Mouse (Mus musculus) forebrain, embryonic 13.5 days (tissue): ENCODE measurements around the gene Ahcyl2. TPM values are rescaled to one million over a fixed set of nuclear protein-coding genes. Genes with fewer than 3 reads are reported as not detected.
"Not testable (repeated sequence)": the region's sequence is repeated elsewhere in the genome, so short reads cannot be mapped to it uniquely, and the experiment has no call there.

ENCODE experiments used
- ATAC-seq: fragments of 200-750 bp; cut with Nextera tagmentation; 2 replicates; pipeline ENCODE4 v1.8.0; 2017
- H3K27ac ChIP-seq: fragments of 300-500 bp; sonication (generic); 2 replicates; pipeline ENCODE4 v1.5.1; 2015; ENCODE audit warnings: inconsistent platforms, mild to moderate bottlenecking, moderate library complexity
- H3K27me3 ChIP-seq: fragments of 300-500 bp; sonication (generic); 2 replicates; pipeline ENCODE4 v1.6.1; 2015; ENCODE audit warnings: mild to moderate bottlenecking, inconsistent platforms
- H3K36me3 ChIP-seq: fragments of 300-500 bp; sonication (generic); 2 replicates; pipeline ENCODE4 v1.6.1; 2015; ENCODE audit warnings: mild to moderate bottlenecking, inconsistent platforms; ENCODE audit not compliant: poor library complexity, severe bottlenecking
- H3K4me1 ChIP-seq: fragments of 300-500 bp; sonication (generic); 2 replicates; pipeline ENCODE4 v1.6.1; 2015; ENCODE audit warnings: inconsistent platforms
- H3K4me2 ChIP-seq: fragments of 300-500 bp; sonication (generic); 2 replicates; pipeline ENCODE4 v1.6.1; 2015; ENCODE audit warnings: inconsistent platforms, mild to moderate bottlenecking, moderate library complexity
- H3K4me3 ChIP-seq: fragments of 300-500 bp; sonication (generic); 2 replicates; pipeline ENCODE4 v1.5.1; 2015; ENCODE audit warnings: mild to moderate bottlenecking, inconsistent platforms
- H3K9ac ChIP-seq: fragments of 300-500 bp; sonication (generic); 2 replicates; pipeline ENCODE4 v1.6.1; 2015; ENCODE audit warnings: mild to moderate bottlenecking, inconsistent platforms
- H3K9me3 ChIP-seq: fragments of 300-500 bp; sonication (generic); replicated peaks from 2 replicates; pipeline ENCODE4 v1.6.1; 2016; ENCODE audit warnings: inconsistent platforms
- WGBS: fragments of 180-500 bp; shearing (Covaris S2); methylation state at CpG from one replicate; pipeline ENCODE4 v1.1.7; 2015; 5-methylcytosine and 5-hydroxymethylcytosine counted together
- polyA plus RNA-seq: library from polyadenylated mRNA; unstranded; fragments of >200 nt; fragmentation: Nextera tagmentation; extraction: Ambion mirVana; gene quantifications from 2 replicates; pipeline ENCODE4 v1.2.1, GENCODE M21; 2015

Gene Ahcyl2
- polyA plus RNA-seq, 1 experiment from 2014 or later = 11.1 TPM

GRCm38 (mm10) chr6:29793520-29793919 is 25.7 kb downstream of the Ahcyl2 start:
- Histone ChIP-seq H3K4me1 (peaks cover 12% of the 10 kb centered on the region), H3K27ac (no peak overlapping the region), H3K9ac (no peak overlapping the region), H3K4me2 (no peak overlapping the region), H3K27me3 (no peaks in the 10 kb centered on the region), H3K9me3 (no peaks in the 10 kb centered on the region), H3K36me3 (no peaks in the 10 kb centered on the region), H3K4me3 (no peak overlapping the region)
- 90% methylated on average over 1 of the region's 1 CpGs for WGBS
- ATAC-seq = no peak

DNA sequence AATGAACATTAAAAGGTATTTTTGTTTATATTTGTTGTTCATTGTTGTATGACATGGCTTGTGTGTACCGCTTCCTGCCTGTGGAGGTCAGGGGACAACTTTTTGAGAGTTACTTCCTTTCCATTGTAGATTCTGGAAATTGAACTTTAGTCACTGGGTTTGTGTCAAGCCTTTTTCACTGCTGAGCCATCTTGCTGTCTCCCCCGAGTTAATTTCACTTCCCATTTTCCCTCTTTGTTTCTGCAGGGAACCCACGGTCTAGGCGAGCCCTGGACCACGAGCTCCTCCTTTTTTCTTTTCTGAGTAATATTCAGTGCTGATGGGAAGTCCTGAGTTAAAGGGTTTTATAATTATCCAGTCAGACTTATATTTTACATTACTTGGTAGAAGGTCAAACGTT is 26.8 kb downstream of the Ahcyl2 start:
- no peaks in the 10 kb centered on the region for H3K36me3 ChIP-seq
- no peak overlapping the region for H3K27ac ChIP-seq
- no peaks in the 10 kb centered on the region for H3K27me3 ChIP-seq
- no peak overlapping the region for H3K9ac ChIP-seq
- no peak for ATAC-seq
- no peak overlapping the region for H3K4me3 ChIP-seq
- H3K4me1 ChIP-seq = peaks cover 1% of the 10 kb centered on the region; the same call in 1 of the 2 replicates
- H3K4me2 ChIP-seq = no peak overlapping the region
- 85% methylated on average over 6 of the region's 6 CpGs for WGBS
- no peaks in the 10 kb centered on the region for H3K9me3 ChIP-seq

GRCm38 (mm10) chr6:29802979-29803378 is 35.2 kb downstream of the Ahcyl2 start:
- H3K4me1 ChIP-seq = no peaks in the 10 kb centered on the region
- no peaks in the 10 kb centered on the region for H3K9me3 ChIP-seq
- H3K27ac ChIP-seq = no peak overlapping the region
- no peaks in the 10 kb centered on the region for H3K36me3 ChIP-seq
- ATAC-seq = no peak
- H3K9ac ChIP-seq = no peak overlapping the region
- H3K27me3 ChIP-seq = no peaks in the 10 kb centered on the region
- H3K4me3 ChIP-seq = no peak overlapping the region
- no peak overlapping the region for H3K4me2 ChIP-seq
- 97% methylated on average over 1 of the region's 1 CpGs for WGBS

DNA sequence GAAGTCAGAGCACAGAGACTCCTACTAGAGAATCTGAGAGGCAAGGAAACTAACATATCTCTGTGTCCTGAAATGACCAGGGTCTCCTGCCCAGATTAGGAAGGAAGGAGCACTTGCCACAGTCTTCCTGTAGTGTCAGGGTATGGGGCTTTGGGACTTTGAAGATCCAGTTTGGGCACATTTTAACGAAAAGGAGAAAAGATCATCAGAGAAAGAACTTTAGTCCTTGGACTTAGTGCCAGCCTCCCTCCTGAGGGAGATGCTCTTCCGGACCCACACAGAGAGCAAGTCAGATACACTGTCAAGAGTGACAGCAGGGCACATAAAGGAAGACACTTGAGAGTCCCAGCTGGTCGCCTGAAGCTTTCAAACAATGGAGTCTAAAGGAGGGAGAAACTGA is 36.2 kb downstream of the Ahcyl2 start:
- Histone ChIP-seq H3K9ac (no peak overlapping the region), H3K4me1 (no peaks in the 10 kb centered on the region), H3K27me3 (no peaks in the 10 kb centered on the region), H3K4me2 (no peak overlapping the region), H3K36me3 (no peaks in the 10 kb centered on the region), H3K27ac (no peak overlapping the region), H3K4me3 (no peak overlapping the region), H3K9me3 (no peaks in the 10 kb centered on the region)
- WGBS = 71% methylated on average over 3 of the region's 3 CpGs
- ATAC-seq = no peak

DNA sequence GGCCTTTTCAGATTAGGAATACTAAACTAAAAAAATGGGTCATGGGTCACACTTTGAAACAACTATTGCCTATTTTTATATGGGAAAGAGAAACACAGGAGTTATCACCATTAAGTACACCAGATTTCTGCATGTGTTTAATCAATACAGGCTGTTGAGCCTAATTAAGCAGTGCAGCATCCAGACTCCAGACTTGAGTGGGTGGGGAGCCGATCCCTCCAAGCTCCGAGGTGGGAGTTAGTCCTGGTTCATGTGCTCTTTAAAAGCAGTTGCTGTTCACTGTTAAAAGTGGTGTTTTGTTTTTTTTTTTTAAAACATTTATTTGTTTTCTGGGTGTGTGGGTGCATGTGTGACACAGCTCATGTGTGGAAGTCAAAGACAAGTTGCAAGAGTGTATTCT is 37.6 kb downstream of the Ahcyl2 start:
- WGBS = 45% methylated on average over 2 of the region's 2 CpGs
- no peak for ATAC-seq

DNA sequence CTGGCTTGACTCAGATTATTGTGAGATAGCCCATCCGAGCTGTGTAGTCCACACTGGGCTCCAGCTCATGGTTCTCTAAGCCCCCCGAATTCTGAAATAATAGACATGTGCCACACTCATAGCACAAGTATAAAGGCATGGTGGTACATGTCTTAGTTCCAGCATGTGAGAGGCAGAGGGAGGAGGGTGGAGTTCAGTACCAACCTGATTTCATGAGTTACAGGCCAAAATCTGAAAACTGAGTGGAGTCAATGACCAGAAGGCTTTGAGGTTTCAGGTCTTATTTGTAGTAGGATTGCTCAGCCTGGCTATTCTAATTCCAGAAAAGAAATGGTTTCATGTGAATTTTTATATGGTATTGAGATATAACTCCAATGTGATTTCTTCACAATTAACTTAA is 44.3 kb downstream of the Ahcyl2 start:
- H3K4me3 ChIP-seq = no peak overlapping the region

More for the DNA sequence above, 37.6 kb downstream of the Ahcyl2 start:
- H3K36me3 ChIP-seq = no peaks in the 10 kb centered on the region
- no peaks in the 10 kb centered on the region for H3K4me1 ChIP-seq
- no peak overlapping the region for H3K4me2 ChIP-seq
- H3K9ac ChIP-seq = no peak overlapping the region
- no peak overlapping the region for H3K4me3 ChIP-seq
- no peaks in the 10 kb centered on the region for H3K9me3 ChIP-seq
- H3K27ac ChIP-seq = no peak overlapping the region
- no peaks in the 10 kb centered on the region for H3K27me3 ChIP-seq

DNA sequence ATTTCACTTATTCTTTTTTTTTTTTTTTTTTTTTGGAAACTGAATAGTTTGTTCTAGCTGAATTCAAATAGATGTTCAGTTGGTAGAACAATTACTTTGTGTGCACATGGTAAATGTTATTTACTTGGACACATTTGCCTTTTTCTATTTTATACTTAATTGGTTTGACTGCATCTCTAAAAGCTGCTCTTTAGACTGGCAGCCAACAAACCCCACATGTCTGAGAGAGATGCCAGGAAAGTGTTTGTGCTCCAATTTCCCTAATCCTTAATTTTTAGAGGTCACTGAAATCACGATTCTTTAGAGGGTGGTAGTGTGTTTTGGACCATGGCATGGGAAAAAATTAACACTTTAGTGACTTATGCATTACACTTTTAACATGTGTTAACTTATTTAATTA is 44.8 kb downstream of the Ahcyl2 start:
- Histone ChIP-seq H3K4me3 (no peak overlapping the region), H3K4me1 (peaks cover 25% of the 10 kb centered on the region), H3K4me2 (no peak overlapping the region), H3K36me3 (no peaks in the 10 kb centered on the region), H3K9me3 (no peaks in the 10 kb centered on the region), H3K27ac (no peak overlapping the region), H3K9ac (no peak overlapping the region), H3K27me3 (no peaks in the 10 kb centered on the region)
- 4% methylated on average over 1 of the region's 1 CpGs for WGBS
- no peak for ATAC-seq

More for the DNA sequence above, 44.3 kb downstream of the Ahcyl2 start:
- H3K4me1 ChIP-seq = peaks cover 25% of the 10 kb centered on the region
- WGBS = 89% methylated on average over 2 of the region's 2 CpGs
- H3K27ac ChIP-seq = no peak overlapping the region
- H3K9me3 ChIP-seq = no peaks in the 10 kb centered on the region
- H3K36me3 ChIP-seq = no peaks in the 10 kb centered on the region
- ATAC-seq = no peak
- H3K9ac ChIP-seq = no peak overlapping the region
- no peak overlapping the region for H3K4me2 ChIP-seq
- no peaks in the 10 kb centered on the region for H3K27me3 ChIP-seq

DNA sequence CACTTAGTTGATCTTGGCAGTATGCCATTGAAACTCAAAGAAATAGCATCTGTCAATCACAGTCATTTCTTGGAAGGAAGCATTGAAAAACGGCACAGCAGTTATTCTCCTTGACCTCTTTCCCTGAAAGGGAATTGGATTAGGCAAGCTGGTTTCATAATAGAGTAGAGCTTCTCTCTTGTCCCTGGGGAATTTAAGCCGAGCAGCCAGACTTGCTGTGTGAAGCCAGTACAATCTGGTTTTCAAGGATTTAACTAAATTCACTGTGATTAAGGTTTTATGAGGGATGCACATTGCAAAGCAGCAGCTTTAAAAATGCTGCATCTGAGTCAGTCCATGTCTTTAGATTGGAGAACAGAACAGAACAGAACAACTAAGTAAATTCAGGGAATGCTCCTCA is 46.8 kb downstream of the Ahcyl2 start:
- Histone ChIP-seq H3K4me3 (no peak overlapping the region), H3K4me1 (peaks cover 25% of the 10 kb centered on the region), H3K9ac (no peak overlapping the region), H3K27ac (peak overlapping the region; percentile 78), H3K27me3 (no peaks in the 10 kb centered on the region), H3K4me2 (0 out of 2 replicates have a peak overlapping the region, but pooled peaks have one; percentile 14), H3K36me3 (no peaks in the 10 kb centered on the region), H3K9me3 (no peaks in the 10 kb centered on the region)
- ATAC-seq = peak; percentile 88
- 1% methylated on average over 2 of the region's 2 CpGs for WGBS

DNA sequence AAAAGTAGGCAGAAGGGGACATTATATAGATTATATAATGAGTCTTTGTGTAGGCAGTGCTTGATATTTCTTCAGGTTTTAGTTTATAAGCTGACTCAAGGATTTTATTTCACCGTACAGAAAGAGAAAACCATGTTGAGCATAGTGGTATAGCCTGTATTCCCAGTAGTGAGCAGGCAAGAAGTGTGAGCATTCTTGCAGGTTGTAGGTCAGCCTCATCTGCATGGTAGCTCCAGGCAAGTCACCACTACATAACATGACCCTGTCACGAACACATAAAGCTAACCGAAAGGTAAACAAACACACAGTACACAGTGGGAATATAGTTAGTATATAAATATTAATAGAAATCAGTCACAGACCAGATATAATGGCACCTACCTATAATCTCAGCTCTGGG is 47.2 kb downstream of the Ahcyl2 start:
- Histone ChIP-seq H3K4me1 (peaks cover 25% of the 10 kb centered on the region), H3K4me2 (peak overlapping the region; percentile 14; the same call in 1 of the 2 replicates), H3K9me3 (no peaks in the 10 kb centered on the region), H3K4me3 (no peak overlapping the region), H3K27me3 (no peaks in the 10 kb centered on the region), H3K9ac (no peak overlapping the region), H3K27ac (peak overlapping the region; percentile 78), H3K36me3 (no peaks in the 10 kb centered on the region)
- 42% methylated on average over 3 of the region's 3 CpGs for WGBS
- ATAC-seq = 0 out of 2 replicates have a peak, but pooled peaks have one; percentile 45

DNA sequence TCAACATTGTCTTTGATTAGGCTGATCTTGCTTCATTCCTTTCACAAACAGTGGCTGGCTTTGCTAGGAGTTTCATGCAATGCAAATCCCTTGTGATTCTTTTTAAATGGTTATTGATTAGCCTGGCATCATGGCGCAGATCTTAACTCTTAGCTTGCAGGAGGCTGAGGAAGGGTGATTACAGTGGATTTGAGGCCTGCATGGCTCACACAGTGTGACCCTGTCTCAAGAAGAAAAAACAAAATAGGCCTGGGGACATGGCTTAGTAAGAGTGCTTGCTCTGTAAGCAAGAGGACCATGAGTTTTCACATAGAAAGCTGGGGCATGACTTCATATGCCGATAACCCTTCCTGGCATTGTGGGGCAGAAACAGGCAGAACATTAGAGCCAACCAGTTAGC is 47.8 kb downstream of the Ahcyl2 start:
- Histone ChIP-seq H3K27ac (peak overlapping the region; percentile 78), H3K27me3 (no peaks in the 10 kb centered on the region), H3K9ac (no peak overlapping the region), H3K4me2 (no peak overlapping the region), H3K9me3 (no peaks in the 10 kb centered on the region), H3K4me1 (peaks cover 25% of the 10 kb centered on the region), H3K36me3 (no peaks in the 10 kb centered on the region), H3K4me3 (no peak overlapping the region)
- ATAC-seq = no peak
- whole genome bisulfite sequencing = 63% methylated on average over 2 of the region's 2 CpGs

DNA sequence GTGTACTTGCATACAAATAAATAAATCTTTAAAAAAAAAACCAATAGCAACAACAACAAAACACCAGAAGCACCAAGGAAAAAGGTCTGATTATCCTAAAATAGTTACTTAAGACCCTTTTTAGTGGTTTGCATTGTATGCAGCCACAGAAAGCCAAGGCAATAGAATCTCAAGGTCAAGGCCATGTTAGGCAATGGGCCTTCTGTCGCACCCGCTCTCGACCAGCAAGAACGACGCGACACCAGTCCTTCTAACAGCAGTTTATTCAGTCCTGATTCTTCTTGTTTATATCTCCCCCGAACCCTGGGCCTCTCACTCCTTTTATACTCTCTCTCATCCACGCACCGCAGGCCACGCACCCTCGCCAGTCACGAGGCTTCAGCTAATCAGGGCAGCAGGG is 48.6 kb downstream of the Ahcyl2 start:
- H3K4me2 ChIP-seq, H3K27ac ChIP-seq, H3K4me3 ChIP-seq, H3K36me3 ChIP-seq, H3K9me3 ChIP-seq, ATAC-seq, H3K9ac ChIP-seq, H3K27me3 ChIP-seq: not testable (repeated sequence)
- H3K4me1 ChIP-seq = peaks cover 25% of the 10 kb centered on the region
- WGBS = 79% methylated on average over 12 of the region's 12 CpGs

GRCm38 (mm10) chr6:29819309-29819708 is 51.5 kb downstream of the Ahcyl2 start:
- H3K4me1 ChIP-seq = peaks cover 17% of the 10 kb centered on the region
- no peaks in the 10 kb centered on the region for H3K9me3 ChIP-seq
- ATAC-seq = no peak
- WGBS = 30% methylated on average over 3 of the region's 3 CpGs
- no peaks in the 10 kb centered on the region for H3K27me3 ChIP-seq
- H3K4me2 ChIP-seq = no peak overlapping the region
- no peak overlapping the region for H3K27ac ChIP-seq
- H3K9ac ChIP-seq = no peak overlapping the region
- no peak overlapping the region for H3K4me3 ChIP-seq
- H3K36me3 ChIP-seq = no peaks in the 10 kb centered on the region

GRCm38 (mm10) chr6:29820314-29820713 is 52.5 kb downstream of the Ahcyl2 start:
- ATAC-seq = no peak
- peaks cover 7% of the 10 kb centered on the region for H3K4me1 ChIP-seq
- no peak overlapping the region for H3K9ac ChIP-seq
- no peak overlapping the region for H3K27ac ChIP-seq
- no peaks in the 10 kb centered on the region for H3K9me3 ChIP-seq
- H3K36me3 ChIP-seq = no peaks in the 10 kb centered on the region
- 69% methylated on average over 4 of the region's 4 CpGs for WGBS
- no peak overlapping the region for H3K4me3 ChIP-seq
- H3K4me2 ChIP-seq = no peak overlapping the region
- H3K27me3 ChIP-seq = no peaks in the 10 kb centered on the region
